Mouse (Mus musculus) erythroblast, embryonic 14.5 days (primary cell): ENCODE measurements at regions not wholly inside any gene's neighbourhood (a gene's known extent, or its start where the extent isn't known, plus 50 kb on each side); places are given as distances from the start of the nearest gene placed in this dataset.

Source experiments
- H3K27me3 ChIP-seq: 2 replicates; pipeline ENCODE4 v1.6.1; 2012; ENCODE audit warnings: inconsistent platforms; ENCODE audit not compliant: control insufficient read depth
- H3K36me3 ChIP-seq: 2 replicates; pipeline ENCODE4 v1.6.1; 2012; ENCODE audit warnings: mild to moderate bottlenecking, inconsistent platforms; ENCODE audit not compliant: control insufficient read depth
- H3K4me1 ChIP-seq: 2 replicates; pipeline ENCODE4 v1.6.1; 2012; ENCODE audit warnings: inconsistent platforms; ENCODE audit not compliant: control insufficient read depth
- H3K4me3 ChIP-seq: replicated peaks from 2 replicates; pipeline ENCODE3; 2012; ENCODE audit warnings: moderate library complexity, mild to moderate bottlenecking, inconsistent platforms
- H3K9me3 ChIP-seq: 2 replicates; pipeline ENCODE4 v1.6.1; 2012; ENCODE audit warnings: low read length, inconsistent platforms, mixed read lengths; ENCODE audit not compliant: control insufficient read depth
- GATA1 ChIP-seq: IDR thresholded peaks from 2 replicates; pipeline ENCODE4 v1.6.1; 2012; ENCODE audit warnings: low read length, inconsistent platforms, mixed read lengths
- TAL1 ChIP-seq: IDR thresholded peaks from 3 replicates; pipeline ENCODE4 v1.6.1; 2012; ENCODE audit warnings: low read length, inconsistent platforms, mixed read lengths

DNA sequence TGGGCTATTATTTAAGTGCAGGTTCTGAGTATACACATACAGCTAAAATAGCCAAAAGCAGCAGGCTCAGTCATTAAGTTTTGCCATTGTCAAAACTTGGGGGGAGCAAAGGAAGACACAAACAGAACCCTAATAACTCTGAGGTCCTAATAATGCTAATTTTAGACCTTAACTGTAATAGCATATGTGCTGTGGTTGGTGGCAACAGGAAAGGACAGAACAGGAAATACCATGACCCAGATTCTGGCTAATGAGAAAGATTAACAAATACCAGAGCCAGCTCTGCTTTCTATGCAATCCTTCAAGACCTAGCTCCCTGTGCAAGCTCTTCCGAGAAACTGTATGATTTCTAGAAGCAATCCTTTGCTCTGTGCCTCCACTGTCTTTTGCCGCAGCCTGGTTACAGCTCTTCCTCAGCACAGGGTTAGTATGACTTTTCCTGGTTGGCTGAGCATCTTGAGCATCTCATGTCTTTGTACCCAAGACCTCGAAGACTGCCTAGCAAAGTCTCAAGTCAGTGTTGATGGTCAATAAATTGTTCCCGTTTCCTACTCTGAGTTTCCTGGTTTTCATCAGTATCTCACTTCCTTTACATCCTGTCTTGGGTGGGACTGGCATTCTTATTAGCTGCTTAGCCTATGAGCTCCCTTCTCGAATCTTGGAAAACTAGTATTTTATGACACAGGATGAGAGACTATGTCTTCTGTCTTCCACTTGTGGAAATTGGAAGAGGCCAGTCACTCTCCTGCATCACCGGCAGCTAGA, 49.9 kb upstream of the Eed start:
- Histone ChIP-seq H3K4me3 (no peak overlapping the region), H3K9me3 (no peaks in the 10 kb centered on the region), H3K27me3 (peaks cover 58% of the 10 kb centered on the region), H3K36me3 (no peaks in the 10 kb centered on the region), H3K4me1 (peaks cover 21% of the 10 kb centered on the region)
- no peak for TF ChIP-seq TAL1
- TF ChIP-seq GATA1 = no peak

DNA sequence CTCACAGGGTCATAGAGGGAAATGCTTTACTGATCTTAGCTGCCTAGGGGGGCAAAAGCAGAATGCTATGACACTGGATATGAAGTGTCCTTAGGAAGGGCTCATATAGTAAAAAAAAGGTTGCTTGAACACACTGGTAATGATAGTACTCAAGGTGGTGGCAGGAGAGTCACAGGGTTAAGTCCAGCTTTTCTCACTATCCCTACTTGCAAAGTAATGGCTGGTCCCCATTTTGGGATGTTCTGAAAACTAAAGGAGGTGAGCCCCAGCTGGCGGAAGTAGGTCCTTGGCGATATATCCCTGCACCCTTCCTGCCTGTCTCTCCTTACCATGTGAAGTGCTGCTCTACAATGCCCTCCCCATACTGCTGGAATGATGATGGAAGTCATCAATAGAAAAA, 52.3 kb upstream of the Eed start:
- Histone ChIP-seq H3K4me3 (no peak overlapping the region), H3K27me3 (peaks cover 54% of the 10 kb centered on the region), H3K9me3 (no peaks in the 10 kb centered on the region), H3K4me1 (peaks cover 35% of the 10 kb centered on the region), H3K36me3 (no peaks in the 10 kb centered on the region)
- TF ChIP-seq GATA1 (no peak), TAL1 (no peak)

DNA sequence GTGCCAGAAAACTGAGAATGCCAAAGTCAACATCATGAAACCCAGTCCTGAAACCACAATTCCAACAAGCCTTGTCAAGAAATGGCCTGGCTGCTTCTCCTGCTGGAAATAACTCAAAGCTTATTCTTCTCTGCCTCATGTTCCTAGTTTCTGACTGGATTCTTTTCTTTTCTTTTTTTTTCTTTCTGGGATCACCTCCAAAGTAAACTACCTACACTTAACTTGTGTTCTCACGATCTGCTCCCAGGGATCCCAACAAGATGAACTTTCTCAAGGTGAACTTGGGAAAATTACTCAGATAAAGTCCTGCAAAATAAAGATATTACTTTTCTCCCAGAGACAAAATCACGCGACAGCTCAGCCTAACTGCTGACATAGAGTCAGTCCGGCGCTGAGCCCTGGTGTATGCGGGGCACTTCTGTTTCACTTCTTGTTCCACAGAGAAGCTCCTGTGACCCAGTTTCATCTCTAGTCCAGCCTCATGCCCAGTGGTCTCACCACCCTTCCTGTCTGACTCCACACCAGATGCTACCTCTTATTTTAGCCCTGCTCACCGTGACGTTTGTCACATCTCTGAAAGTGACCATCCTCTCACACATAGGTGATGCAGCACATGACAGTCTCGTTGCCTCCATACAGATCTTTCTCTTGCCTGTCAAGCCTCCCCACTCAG, 53.0 kb upstream of the Eed start:
- no peaks in the 10 kb centered on the region for H3K9me3 ChIP-seq
- peaks cover 52% of the 10 kb centered on the region for H3K27me3 ChIP-seq
- H3K36me3 ChIP-seq = no peaks in the 10 kb centered on the region
- no peak overlapping the region for H3K4me3 ChIP-seq
- H3K4me1 ChIP-seq = peaks cover 35% of the 10 kb centered on the region
- TF ChIP-seq TAL1 (no peak), GATA1 (no peak)

DNA sequence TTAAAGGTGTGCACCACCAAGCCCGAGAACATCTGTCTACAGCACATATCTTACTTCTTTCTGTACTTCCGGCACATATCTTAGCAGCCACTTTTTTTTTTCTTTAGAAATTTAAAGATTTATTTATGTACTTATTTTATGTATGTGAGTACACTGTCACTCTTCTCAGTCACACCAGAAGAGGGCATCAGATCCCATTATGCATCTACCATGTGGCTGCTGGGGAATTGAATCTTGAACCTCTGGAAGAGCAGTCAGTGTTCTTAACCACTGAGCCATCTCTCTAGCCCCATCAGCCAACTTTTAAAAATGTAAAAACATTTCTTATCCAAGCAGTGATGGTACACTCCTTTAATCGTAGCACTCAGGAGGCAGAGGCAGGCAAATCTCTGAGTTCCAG, 53.7 kb upstream of the Eed start:
- Histone ChIP-seq H3K4me1 (peaks cover 32% of the 10 kb centered on the region), H3K36me3 (no peaks in the 10 kb centered on the region), H3K4me3 (no peak overlapping the region), H3K9me3 (no peaks in the 10 kb centered on the region), H3K27me3 (peaks cover 44% of the 10 kb centered on the region)
- no peak for TF ChIP-seq GATA1
- TF ChIP-seq TAL1 = no peak

DNA sequence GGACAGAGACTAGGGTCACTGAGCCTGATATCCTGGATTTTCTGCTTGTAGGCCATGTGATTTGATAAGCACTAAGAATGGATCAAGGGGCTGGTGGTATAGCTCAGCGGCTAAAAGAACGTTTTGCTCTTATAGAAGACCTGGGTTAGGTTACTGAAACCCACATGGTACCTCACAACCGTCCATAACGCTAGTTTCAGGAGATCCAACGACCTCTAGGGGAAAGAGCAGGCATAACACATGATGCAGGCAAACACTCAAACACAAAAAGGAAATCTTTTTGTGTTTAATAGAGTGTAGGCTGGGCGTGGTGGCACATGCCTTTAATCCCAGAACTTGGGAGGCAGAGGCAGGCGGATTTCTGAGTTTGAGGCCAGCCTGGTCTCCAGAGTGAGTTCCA, 54.6 kb upstream of the Eed start:
- Histone ChIP-seq H3K27me3 (peaks cover 36% of the 10 kb centered on the region), H3K9me3 (no peaks in the 10 kb centered on the region), H3K36me3 (no peaks in the 10 kb centered on the region), H3K4me1 (peaks cover 35% of the 10 kb centered on the region), H3K4me3 (no peak overlapping the region)
- TF ChIP-seq TAL1 = no peak
- no peak for TF ChIP-seq GATA1

DNA sequence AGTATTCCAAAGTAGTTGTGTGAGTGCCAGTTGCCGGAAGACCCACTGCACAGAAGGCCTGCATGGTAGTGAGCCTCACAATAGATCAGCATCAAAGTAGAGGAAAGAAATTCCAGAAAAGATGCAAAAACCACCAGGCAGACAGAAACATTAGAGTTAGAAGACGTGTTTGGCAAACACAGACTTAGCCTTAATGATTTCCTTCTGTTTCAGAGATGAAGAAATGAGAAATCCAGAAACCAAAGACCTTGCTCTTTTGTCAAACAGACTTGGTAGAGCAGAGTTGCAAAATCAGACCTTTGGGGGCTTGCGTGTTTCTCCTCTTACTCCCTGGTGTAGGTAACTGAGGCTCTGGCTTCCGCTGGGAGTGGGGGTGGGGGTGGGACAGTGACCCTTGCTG, 57.0 kb upstream of the Eed start:
- Histone ChIP-seq H3K9me3 (no peaks in the 10 kb centered on the region), H3K27me3 (peaks cover 16% of the 10 kb centered on the region), H3K4me1 (peaks cover 59% of the 10 kb centered on the region), H3K4me3 (no peak overlapping the region), H3K36me3 (no peaks in the 10 kb centered on the region)
- TF ChIP-seq TAL1 (no peak), GATA1 (no peak)

DNA sequence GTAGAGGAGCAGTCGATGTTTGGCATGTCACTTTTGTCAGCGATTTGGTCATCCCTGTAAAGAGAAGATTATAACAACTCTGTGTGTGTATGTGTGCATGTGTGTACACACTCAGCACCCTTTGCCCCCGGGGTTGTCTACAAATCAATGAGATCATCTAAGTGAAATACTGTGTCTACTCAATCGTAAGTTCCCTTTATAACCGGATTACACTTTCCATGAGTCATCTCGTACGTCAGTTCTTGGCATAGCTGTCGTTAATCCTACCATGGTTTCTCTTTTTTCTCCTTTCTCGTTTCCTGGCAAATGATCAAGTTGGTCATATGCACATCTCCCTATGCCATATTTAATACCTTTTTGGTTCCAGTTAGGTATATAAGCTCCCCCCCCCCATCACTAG, 58.7 kb upstream of the Eed start:
- TF ChIP-seq TAL1 (no peak), GATA1 (no peak)
- H3K9me3 ChIP-seq = no peaks in the 10 kb centered on the region
- H3K27me3 ChIP-seq = peaks cover 4% of the 10 kb centered on the region
- no peak overlapping the region for H3K4me3 ChIP-seq
- H3K4me1 ChIP-seq = peaks cover 62% of the 10 kb centered on the region
- H3K36me3 ChIP-seq = no peaks in the 10 kb centered on the region

DNA sequence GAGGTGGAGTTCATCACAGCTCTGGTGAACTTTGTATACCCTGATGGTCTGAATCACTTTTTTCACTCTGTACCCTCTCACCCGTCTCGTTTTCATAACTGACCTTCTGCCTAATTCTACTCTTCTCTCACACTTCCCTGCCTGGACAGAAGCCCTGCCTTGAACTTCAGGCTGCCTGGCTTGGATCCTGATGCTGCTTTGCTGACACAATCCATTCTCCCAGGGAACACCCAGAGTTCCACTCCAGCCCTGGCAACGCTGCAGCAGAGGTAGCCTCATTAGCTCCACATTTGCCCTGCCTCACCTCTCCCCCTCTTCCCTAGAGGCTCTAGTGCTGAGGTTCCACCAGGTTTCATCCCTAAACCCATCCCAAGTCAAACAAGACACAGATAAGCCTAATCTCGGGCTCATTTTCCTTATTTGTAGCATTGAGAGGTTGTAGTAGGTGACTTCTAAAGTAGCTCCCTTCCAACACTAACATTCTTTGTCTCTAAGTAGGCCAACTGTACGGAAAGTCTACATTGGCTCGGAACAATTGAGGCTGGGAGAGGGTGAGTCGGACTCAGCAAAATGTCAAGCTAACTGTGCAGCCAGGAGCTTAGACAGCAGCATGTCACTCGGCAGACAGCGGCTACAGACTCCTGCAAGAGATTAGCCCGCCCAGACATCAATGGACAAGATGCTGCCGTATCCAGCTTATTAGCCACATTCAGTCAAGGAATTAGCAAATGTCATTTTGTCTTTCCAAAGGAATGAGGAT, 60.0 kb upstream of the Eed start:
- no peak for TF ChIP-seq TAL1
- TF ChIP-seq GATA1 = no peak
- peaks cover 61% of the 10 kb centered on the region for H3K4me1 ChIP-seq
- H3K9me3 ChIP-seq = no peaks in the 10 kb centered on the region
- H3K27me3 ChIP-seq = peaks cover 4% of the 10 kb centered on the region
- 0 out of 2 replicates have a peak, but pooled peaks cover 2% of the 10 kb centered on the region for H3K36me3 ChIP-seq
- no peak overlapping the region for H3K4me3 ChIP-seq

DNA sequence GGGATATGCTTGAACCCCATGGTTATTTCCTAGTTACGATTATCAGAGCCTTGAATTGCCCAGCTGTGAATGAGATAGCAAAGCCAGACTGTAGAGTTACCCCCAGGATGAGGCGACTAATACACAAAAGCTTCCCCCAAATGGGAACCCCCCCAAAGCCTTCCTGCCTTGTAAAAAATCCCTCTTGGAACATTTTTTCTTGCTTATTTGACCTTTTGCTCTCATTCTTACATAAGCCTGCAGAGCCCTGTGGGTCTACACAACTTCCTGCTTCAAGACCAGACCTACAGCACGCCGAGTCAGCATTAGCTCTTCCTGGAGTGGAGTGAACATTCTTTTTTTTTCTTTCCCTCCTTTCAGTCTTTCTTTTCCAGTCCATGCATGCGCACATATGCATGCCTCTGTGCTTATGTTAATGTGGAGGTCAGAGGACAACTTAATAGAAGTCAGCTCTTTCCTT, 60.8 kb upstream of the Eed start:
- peaks cover 61% of the 10 kb centered on the region for H3K4me1 ChIP-seq

More for the DNA sequence above, 60.8 kb upstream of the Eed start:
- TF ChIP-seq TAL1 (no peak), GATA1 (no peak)
- Histone ChIP-seq H3K36me3 (0 out of 2 replicates have a peak, but pooled peaks cover 2% of the 10 kb centered on the region), H3K27me3 (peaks cover 4% of the 10 kb centered on the region), H3K9me3 (no peaks in the 10 kb centered on the region), H3K4me3 (no peak overlapping the region)
